Mouse (Mus musculus) small intestine, adult 2 months (tissue): ENCODE measurements at regions not wholly inside any gene's neighbourhood (a gene's known extent, or its start where the extent isn't known, plus 50 kb on each side); places are given as distances from the start of the nearest gene placed in this dataset.

Experiments
- CTCF ChIP-seq: fragments of 200-500 bp; IDR thresholded peaks from 2 replicates; pipeline ENCODE4 v1.5.1; 2012; ENCODE audit warnings: low read depth, mild to moderate bottlenecking, control low read depth, inconsistent platforms, low read length, moderate library complexity, mixed read lengths; ENCODE audit not compliant: insufficient replicate concordance, insufficient read length; ENCODE audit errors: extremely low read depth
- POLR2A ChIP-seq: fragments of 200-500 bp; IDR thresholded peaks from 2 replicates; pipeline ENCODE4 v1.6.1; 2012; ENCODE audit warnings: low read depth, mild to moderate bottlenecking, control low read depth, inconsistent platforms, low read length, moderate library complexity

GRCm38 (mm10) chr5:118316310-118317017 lies 71.4 kb downstream of the 2410131K14Rik start:
- no peak for TF ChIP-seq CTCF
- TF ChIP-seq POLR2A: no peak
